Mouse (Mus musculus): ENCODE results near the gene Gm128. TPM values are rescaled to one million over a fixed set of nuclear protein-coding genes. Genes with fewer than 3 reads are reported as not detected.

Gene Gm128
- total and polyA plus RNA-seq, 3 experiments: 0.08 to 0.18 TPM; not detected in 1

GRCm38 (mm10) chr3:95261975-95262374, 20.6 kb upstream of the Gm128 start:
- DNase-seq (ENCODE audit: low read depth, low spot score): no peak
- no peak overlapping the region for H3K4me3 ChIP-seq (ENCODE audit: control insufficient read depth in 1 of 2, insufficient read depth in 1 of 2, low read depth in 2 of 2, low read length in 2 of 2)
- H3K27ac ChIP-seq (ENCODE audit: control insufficient read depth, low read depth, low read length): no peak overlapping the region
- no peaks in the 10 kb centered on the region for H3K27me3 ChIP-seq (ENCODE audit: control insufficient read depth in 1 of 2, insufficient read depth in 2 of 2, low read length in 2 of 2)
- H3K4me1 ChIP-seq (ENCODE audit: control insufficient read depth in 1 of 2, insufficient read depth in 2 of 2, low read length in 2 of 2): no peaks in the 10 kb centered on the region
- H3K9me3 ChIP-seq (replicated peaks; ENCODE audit: insufficient read depth, low read length): no peaks in the 10 kb centered on the region
- TF ChIP-seq MXI1 (IDR thresholded peaks at IDR 0.05; ENCODE audit: low read depth, low read length) (no peak), KAT2A (conservative IDR thresholded peaks at IDR 0.05; ENCODE audit: low read depth, low read length) (no peak), MAFK (IDR thresholded peaks at IDR 0.05; ENCODE audit: borderline replicate concordance, low read depth, low read length) (no peak), RCOR1 (IDR thresholded peaks at IDR 0.05; ENCODE audit: low read depth, low read length) (no peak), USF2 (IDR thresholded peaks at IDR 0.05; ENCODE audit: borderline replicate concordance in 1 of 2, insufficient read depth in 1 of 2, low read depth in 1 of 2, low read length in 2 of 2) (no peak), ETS1 (IDR thresholded peaks at IDR 0.05; ENCODE audit: low read depth, low read length) (no peak), NELFE (IDR thresholded peaks at IDR 0.05; ENCODE audit: low read depth, low read length) (no peak), RAD21 (IDR thresholded peaks at IDR 0.05; ENCODE audit: low read depth, low read length) (no peak), GABPA (IDR thresholded peaks at IDR 0.05; ENCODE audit: low read depth, low read length) (no peak), BHLHE40 (IDR thresholded peaks at IDR 0.05; ENCODE audit: borderline replicate concordance, low read depth, low read length) (no peak), SMC3 (IDR thresholded peaks at IDR 0.05; ENCODE audit: low read depth, low read length) (no peak), ZMIZ1 (IDR thresholded peaks at IDR 0.05; ENCODE audit: low read depth, low read length) (no peak), MAX (IDR thresholded peaks at IDR 0.05; ENCODE audit: low read length) (no peak)
- no peak overlapping the region for H3K9ac ChIP-seq (ENCODE audit: control insufficient read depth, low read depth, low read length, poor library complexity, severe bottlenecking)
- H3K36me3 ChIP-seq (ENCODE audit: control insufficient read depth in 1 of 2, insufficient read depth in 2 of 2, low read length in 2 of 2): peaks cover 3 to 24% of the 10 kb centered on the region in 2 experiments; a peak in 3 of 4 replicates
- no peaks in the 10 kb centered on the region for H3K79me2 ChIP-seq (ENCODE audit: control insufficient read depth, insufficient read depth, low read length, poor library complexity)

GRCm38 (mm10) chr3:95256931-95257330, 15.5 kb upstream of the Gm128 start:
- no peak overlapping the region for H3K4me3 ChIP-seq (ENCODE audit: control insufficient read depth in 1 of 2, insufficient read depth in 1 of 2, low read depth in 2 of 2, low read length in 2 of 2)
- H3K36me3 ChIP-seq (ENCODE audit: control insufficient read depth in 1 of 2, insufficient read depth in 2 of 2, low read length in 2 of 2): peaks cover 0 to 22% of the 10 kb centered on the region in 2 experiments; a peak in 2 of 4 replicates
- H3K79me2 ChIP-seq (ENCODE audit: control insufficient read depth, insufficient read depth, low read length, poor library complexity): no peaks in the 10 kb centered on the region
- TF ChIP-seq POLR2A (IDR thresholded peaks at IDR 0.05; ENCODE audit: control insufficient read depth in 1 of 2, insufficient read depth in 1 of 2, low read depth in 1 of 2, low read length in 2 of 2, poor library complexity in 1 of 2): no peak
- no peak for TF ChIP-seq MAZ (IDR thresholded peaks at IDR 0.05; ENCODE audit: low read depth, low read length)
- no peak for TF ChIP-seq MYC (IDR thresholded peaks at IDR 0.05; ENCODE audit: low read depth, low read length)
- TF ChIP-seq GATA1 (IDR thresholded peaks at IDR 0.05; ENCODE audit: low read depth, low read length): no peak
- TF ChIP-seq RCOR1 (IDR thresholded peaks at IDR 0.05; ENCODE audit: low read depth, low read length): no peak
- TF ChIP-seq MYB (IDR thresholded peaks at IDR 0.05; ENCODE audit: low read depth, low read length): no peak
- no peak for TF ChIP-seq RAD21 (IDR thresholded peaks at IDR 0.05; ENCODE audit: low read depth, low read length)
- TF ChIP-seq HCFC1 (IDR thresholded peaks at IDR 0.05; ENCODE audit: low read depth, low read length): no peak
- TF ChIP-seq CHD1 (IDR thresholded peaks at IDR 0.05; ENCODE audit: low read depth, low read length): no peak
- H3K27ac ChIP-seq (ENCODE audit: control insufficient read depth, low read depth, low read length): no peak overlapping the region
- H3K9ac ChIP-seq (ENCODE audit: control insufficient read depth, low read depth, low read length, poor library complexity, severe bottlenecking): no peak overlapping the region
- H3K9me3 ChIP-seq (replicated peaks; ENCODE audit: insufficient read depth, low read length): no peaks in the 10 kb centered on the region
- no peaks in the 10 kb centered on the region for H3K27me3 ChIP-seq (ENCODE audit: control insufficient read depth in 1 of 2, insufficient read depth in 2 of 2, low read length in 2 of 2)
- DNase-seq (ENCODE audit: low read depth, low spot score): no peak
- H3K4me1 ChIP-seq (ENCODE audit: control insufficient read depth in 1 of 2, insufficient read depth in 2 of 2, low read length in 2 of 2): no peaks in the 10 kb centered on the region
